Mouse (Mus musculus) limb, embryonic 15.5 days (tissue): ENCODE data around the gene Thoc5. TPM values are rescaled to one million over a fixed set of nuclear protein-coding genes. Genes with fewer than 3 reads are reported as not detected.
A peak's percentile ranks its signal among the peaks of the same experiment; 100 is the strongest.

Experiments
- ATAC-seq: fragments of 200-750 bp; cut with Nextera tagmentation; 2 replicates; pipeline ENCODE4 v1.8.0; 2017; ENCODE audit warnings: low read depth, moderate TSS enrichment; ENCODE audit not compliant: insufficient number of reproducible peaks, low FRiP score, low TSS enrichment
- H3K27ac ChIP-seq: fragments of 300-500 bp; sonication (generic); 2 replicates; pipeline ENCODE4 v1.5.1; 2015; ENCODE audit warnings: moderate library complexity, mild to moderate bottlenecking, inconsistent platforms
- H3K27me3 ChIP-seq: fragments of 300-500 bp; sonication (generic); 2 replicates; pipeline ENCODE4 v1.6.1; 2015; ENCODE audit warnings: inconsistent platforms
- H3K36me3 ChIP-seq: fragments of 300-500 bp; sonication (generic); 2 replicates; pipeline ENCODE4 v1.6.1; 2015; ENCODE audit warnings: inconsistent platforms
- H3K4me1 ChIP-seq: fragments of 300-500 bp; sonication (generic); 2 replicates; pipeline ENCODE4 v1.6.1; 2015; ENCODE audit warnings: inconsistent platforms
- H3K4me2 ChIP-seq: fragments of 300-500 bp; sonication (generic); 2 replicates; pipeline ENCODE4 v1.6.1; 2015; ENCODE audit warnings: mild to moderate bottlenecking, inconsistent platforms
- H3K4me3 ChIP-seq: fragments of 300-500 bp; sonication (generic); 2 replicates; pipeline ENCODE4 v1.5.1; 2015; ENCODE audit warnings: mild to moderate bottlenecking, inconsistent platforms
- H3K9ac ChIP-seq: fragments of 300-500 bp; sonication (generic); 2 replicates; pipeline ENCODE4 v1.6.1; 2015; ENCODE audit warnings: inconsistent platforms
- H3K9me3 ChIP-seq: fragments of 300-500 bp; sonication (generic); 2 replicates; pipeline ENCODE4 v1.6.1; 2016; ENCODE audit warnings: inconsistent platforms
- WGBS: fragments of 180-500 bp; shearing (Covaris S2); methylation state at CpG from one replicate; pipeline ENCODE4 v1.1.7; 2015; 5-methylcytosine and 5-hydroxymethylcytosine counted together
- polyA plus RNA-seq: library from polyadenylated mRNA; unstranded; fragments of >200 nt; fragmentation: Nextera tagmentation; extraction: Ambion mirVana; gene quantifications from 2 replicates; pipeline ENCODE4 v1.2.1, GENCODE M21; 2015

The Thoc5 gene
- polyA plus RNA-seq, 1 experiment from 2014 or later: 28.8 TPM

DNA sequence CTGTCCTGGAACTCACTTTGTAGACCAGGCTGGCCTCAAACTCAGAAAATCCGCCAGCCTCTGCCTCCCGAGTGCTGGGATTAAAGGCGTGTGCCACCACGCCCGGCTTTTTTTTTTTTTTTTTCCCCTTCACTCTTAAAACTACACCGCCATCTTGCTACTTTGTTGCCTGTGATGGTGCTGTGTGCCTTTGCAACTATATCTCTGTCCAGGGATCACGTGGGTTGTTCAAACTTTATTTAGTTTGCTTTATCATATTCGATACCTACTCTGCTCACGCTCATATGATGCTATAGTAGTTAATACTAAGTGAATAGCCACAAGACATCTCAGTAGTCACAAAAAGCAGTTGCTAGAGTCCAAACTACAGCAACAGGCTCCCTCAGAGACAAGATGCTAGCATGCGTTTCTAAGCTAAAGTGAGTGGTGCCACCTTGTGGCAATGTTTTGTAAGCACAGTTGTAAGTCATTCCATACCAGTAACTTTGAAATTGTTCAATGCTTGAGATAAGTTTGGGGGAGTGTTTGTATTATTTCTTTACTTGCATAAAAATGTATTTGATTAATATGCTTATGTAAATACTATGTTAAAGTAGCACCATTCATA is 29.4 kb upstream of the Thoc5 start:
- Histone ChIP-seq H3K4me3 (no peak overlapping the region), H3K4me2 (no peak overlapping the region), H3K9ac (no peak overlapping the region), H3K27ac (no peak overlapping the region), H3K27me3 (no peaks in the 10 kb centered on the region), H3K36me3 (no peaks in the 10 kb centered on the region), H3K4me1 (peaks cover 15% of the 10 kb centered on the region), H3K9me3 (no peaks in the 10 kb centered on the region)
- no peak for ATAC-seq
- 34% methylated on average over 10 of the region's 10 CpGs for WGBS

DNA sequence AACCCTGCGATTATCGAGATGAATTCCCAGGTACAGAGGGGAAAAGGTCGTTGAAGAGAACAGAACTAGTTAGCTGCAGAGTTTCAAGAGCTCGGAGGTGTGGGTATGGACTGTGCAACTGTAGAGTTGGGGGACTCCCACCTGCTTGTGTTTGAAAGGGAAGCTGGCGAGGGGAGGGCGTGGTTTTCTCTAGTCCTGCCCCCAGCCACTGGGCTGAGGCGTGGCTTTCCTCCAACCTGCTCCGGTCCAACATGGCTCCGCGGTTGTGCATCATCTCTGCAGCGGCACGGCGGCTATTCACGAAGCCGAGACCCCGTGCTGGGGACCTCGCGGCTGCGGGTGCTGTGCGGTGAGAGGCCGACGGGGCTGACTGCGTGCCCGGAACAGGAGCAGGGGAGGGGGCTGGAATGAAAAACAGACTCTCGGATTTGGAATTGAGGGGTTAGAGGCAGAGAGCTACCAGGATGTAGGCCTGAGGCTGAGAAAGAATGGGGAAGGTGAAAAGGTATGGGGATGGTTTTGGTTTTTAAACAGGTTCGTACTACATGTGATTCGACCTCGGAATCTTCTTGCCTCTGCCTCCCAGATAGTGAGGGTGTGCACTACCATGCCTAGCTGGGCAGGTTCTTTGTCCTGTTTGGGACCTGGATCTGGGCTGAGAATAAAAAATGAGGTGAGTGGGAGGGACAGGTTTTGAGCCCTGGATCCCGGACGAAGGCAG is 21.2 kb upstream of the Thoc5 start, which contains the start of gene Nipsnap1:
TSS of gene Nipsnap1 (plus strand) at position 197 of the 721 bp plus-strand sequence.
- Histone ChIP-seq H3K4me1 (peaks cover 14% of the 10 kb centered on the region), H3K27me3 (no peaks in the 10 kb centered on the region), H3K9ac (peak within 1 kb of the TSS; percentile 57), H3K9me3 (no peaks in the 10 kb centered on the region), H3K4me3 (peak within 1 kb of the TSS; percentile 71), H3K4me2 (peak within 1 kb of the TSS; percentile 77), H3K27ac (peak within 1 kb of the TSS; percentile 70), H3K36me3 (0 out of 2 replicates have a peak, but pooled peaks cover 3% of the 10 kb centered on the region)
- under 1% methylated on average over 30 of the region's 30 CpGs for WGBS
- peak; percentile 87 for ATAC-seq

DNA sequence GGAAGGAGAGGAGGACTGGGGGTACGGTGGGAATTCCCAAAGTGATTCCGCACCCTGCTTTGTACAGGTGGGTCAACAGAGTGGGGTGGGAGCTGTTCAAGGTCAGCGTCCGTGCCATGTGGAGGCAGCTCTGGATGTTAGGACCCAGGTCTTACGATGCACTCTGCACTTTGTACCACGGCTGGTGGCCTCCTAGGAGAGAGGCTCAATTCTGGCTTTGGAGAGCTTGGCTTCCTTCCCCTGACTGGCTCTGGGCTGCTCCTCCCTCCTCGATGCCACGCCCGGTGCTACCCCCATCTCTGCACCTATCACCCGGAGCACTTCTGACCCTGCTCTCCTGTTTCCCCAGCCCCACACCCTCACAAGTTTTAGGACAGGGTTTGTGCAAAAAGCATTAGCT is 20.6 kb upstream of the Thoc5 start:
- ATAC-seq: no peak
- Histone ChIP-seq H3K4me1 (peaks cover 14% of the 10 kb centered on the region), H3K27me3 (no peaks in the 10 kb centered on the region), H3K27ac (no peak overlapping the region), H3K9me3 (no peaks in the 10 kb centered on the region), H3K4me2 (peak overlapping the region; percentile 77), H3K9ac (peak overlapping the region; percentile 57), H3K4me3 (peak overlapping the region; percentile 71), H3K36me3 (0 out of 2 replicates have a peak, but pooled peaks cover 3% of the 10 kb centered on the region)
- WGBS: 3% methylated on average over 10 of the region's 10 CpGs

DNA sequence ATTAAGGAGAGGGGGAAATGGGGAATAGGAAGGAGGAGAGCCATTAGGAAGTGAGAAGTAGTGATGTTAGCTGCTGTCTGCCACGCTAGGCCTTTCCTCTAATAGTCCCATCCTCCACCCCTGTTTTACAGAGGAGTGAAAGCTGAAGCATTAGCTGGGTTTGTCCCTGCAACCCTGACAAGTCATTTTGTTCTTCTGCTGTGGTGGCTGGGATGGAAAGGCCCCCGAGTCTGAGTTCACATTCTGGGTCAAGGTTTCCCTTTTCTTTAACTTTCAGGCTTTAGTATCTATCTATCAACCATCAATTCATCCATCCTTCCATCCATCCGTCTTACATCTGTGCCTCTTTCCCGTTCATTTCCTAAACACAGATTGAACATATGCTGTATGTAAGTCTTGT is 14.0 kb upstream of the Thoc5 start:
- no peaks in the 10 kb centered on the region; the same call in 1 of the 2 replicates for H3K4me1 ChIP-seq
- H3K4me2 ChIP-seq: no peak overlapping the region
- ATAC-seq: no peak
- H3K36me3 ChIP-seq: peaks cover 19% of the 10 kb centered on the region
- H3K4me3 ChIP-seq: no peak overlapping the region
- 79% methylated on average over 4 of the region's 4 CpGs for WGBS
- H3K27ac ChIP-seq: no peak overlapping the region
- H3K27me3 ChIP-seq: no peaks in the 10 kb centered on the region
- no peaks in the 10 kb centered on the region for H3K9me3 ChIP-seq
- no peak overlapping the region for H3K9ac ChIP-seq

DNA sequence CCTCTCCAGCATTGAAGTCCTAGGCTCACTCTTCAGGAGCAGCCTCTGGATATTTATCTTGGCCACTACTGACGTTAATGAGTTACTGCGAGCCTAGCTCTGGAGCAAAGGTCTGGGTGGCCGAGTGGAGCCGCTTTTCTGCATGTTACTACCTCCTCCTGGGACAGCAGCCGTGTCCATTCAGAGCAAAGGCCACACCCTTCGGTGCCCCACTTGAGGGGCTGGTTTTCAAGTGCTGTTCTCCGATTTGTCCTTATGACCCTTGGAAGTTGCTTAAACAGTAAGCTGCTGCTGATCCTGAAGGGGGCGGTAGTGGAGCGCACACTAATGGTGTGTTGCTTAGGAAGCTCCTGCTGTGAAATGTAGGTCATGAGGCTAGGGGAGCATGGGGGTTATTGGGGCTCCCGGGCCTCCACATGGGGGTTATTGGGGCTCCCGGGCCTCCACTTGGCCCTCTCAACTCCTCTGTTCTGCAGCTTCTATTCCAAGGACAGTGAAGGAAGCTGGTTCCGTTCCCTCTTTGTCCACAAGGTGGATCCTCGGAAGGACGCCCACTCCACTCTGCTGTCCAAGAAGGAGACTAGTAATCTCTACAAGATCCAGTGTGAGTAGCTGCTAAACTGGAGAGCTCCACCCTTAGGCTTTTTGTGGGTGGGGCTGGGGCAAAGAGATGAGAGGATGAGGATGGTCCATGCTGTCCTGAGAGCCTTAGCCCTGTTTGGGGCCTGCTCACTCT is 12.1 kb upstream of the Thoc5 start:
- 56% methylated on average over 14 of the region's 14 CpGs for WGBS
- no peaks in the 10 kb centered on the region for H3K9me3 ChIP-seq
- no peak overlapping the region for H3K27ac ChIP-seq
- H3K27me3 ChIP-seq: no peaks in the 10 kb centered on the region
- no peaks in the 10 kb centered on the region; the same call in 1 of the 2 replicates for H3K4me1 ChIP-seq
- no peak overlapping the region for H3K9ac ChIP-seq
- H3K4me2 ChIP-seq: no peak overlapping the region
- ATAC-seq: no peak
- H3K36me3 ChIP-seq: peaks cover 23% of the 10 kb centered on the region
- H3K4me3 ChIP-seq: no peak overlapping the region

DNA sequence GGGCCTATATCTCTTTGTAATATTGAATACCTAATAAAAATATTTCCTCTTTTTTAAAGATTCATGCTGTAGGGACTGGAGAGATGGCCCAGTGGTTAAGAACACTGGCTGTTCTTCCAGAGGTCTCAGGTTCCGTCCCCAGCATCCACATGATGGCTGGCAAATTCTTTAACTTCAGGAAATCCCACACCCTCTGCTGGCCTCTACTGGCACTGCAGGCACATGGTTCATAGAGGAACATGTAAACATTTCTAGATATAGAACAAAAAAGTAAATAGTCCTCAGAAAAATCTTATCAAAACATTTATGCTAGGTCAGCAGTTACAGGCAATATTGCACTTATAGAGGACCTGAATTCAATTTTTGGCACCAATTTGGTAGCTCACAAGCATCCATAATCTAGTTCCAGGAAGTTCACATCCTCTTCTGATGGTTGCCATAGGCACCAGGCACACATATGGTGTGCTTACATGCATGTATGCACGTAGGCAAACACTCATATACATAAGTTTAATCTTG is 9.7 kb upstream of the Thoc5 start:
- H3K4me3 ChIP-seq: no peak overlapping the region
- H3K4me2 ChIP-seq: no peak overlapping the region
- no peaks in the 10 kb centered on the region for H3K27me3 ChIP-seq
- no peak for ATAC-seq
- WGBS: 62% methylated on average over 2 of the region's 2 CpGs
- H3K9ac ChIP-seq: no peak overlapping the region
- peaks cover 44% of the 10 kb centered on the region for H3K36me3 ChIP-seq
- H3K9me3 ChIP-seq: no peaks in the 10 kb centered on the region
- no peak overlapping the region for H3K27ac ChIP-seq
- H3K4me1 ChIP-seq: no peaks in the 10 kb centered on the region; the same call in 1 of the 2 replicates

DNA sequence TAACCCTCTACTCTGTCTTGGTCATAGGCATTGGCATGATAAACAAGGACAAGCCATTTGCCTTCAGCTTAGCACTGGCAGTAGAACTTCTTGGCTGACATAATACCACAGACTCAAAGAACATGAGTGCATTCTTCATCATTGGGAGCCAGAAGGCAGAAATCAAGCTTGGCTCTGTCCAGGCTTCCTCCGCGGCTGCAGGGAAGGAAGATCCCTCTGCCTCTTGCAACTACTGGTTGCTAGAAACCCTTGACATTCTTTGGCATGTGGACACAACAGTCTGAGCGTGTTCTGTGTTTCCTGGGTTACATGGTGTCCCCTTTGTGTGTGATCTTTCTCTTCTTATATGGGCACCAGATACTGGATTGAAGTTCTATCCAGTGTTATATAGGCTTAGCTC is 8.1 kb upstream of the Thoc5 start:
- no peak for ATAC-seq
- no peak overlapping the region for H3K27ac ChIP-seq
- WGBS: 94% methylated on average over 3 of the region's 3 CpGs
- no peak overlapping the region for H3K4me2 ChIP-seq
- H3K4me1 ChIP-seq: no peaks in the 10 kb centered on the region; the same call in 1 of the 2 replicates
- H3K9me3 ChIP-seq: no peaks in the 10 kb centered on the region
- no peaks in the 10 kb centered on the region for H3K27me3 ChIP-seq
- peaks cover 56% of the 10 kb centered on the region for H3K36me3 ChIP-seq
- H3K4me3 ChIP-seq: no peak overlapping the region
- no peak overlapping the region for H3K9ac ChIP-seq

DNA sequence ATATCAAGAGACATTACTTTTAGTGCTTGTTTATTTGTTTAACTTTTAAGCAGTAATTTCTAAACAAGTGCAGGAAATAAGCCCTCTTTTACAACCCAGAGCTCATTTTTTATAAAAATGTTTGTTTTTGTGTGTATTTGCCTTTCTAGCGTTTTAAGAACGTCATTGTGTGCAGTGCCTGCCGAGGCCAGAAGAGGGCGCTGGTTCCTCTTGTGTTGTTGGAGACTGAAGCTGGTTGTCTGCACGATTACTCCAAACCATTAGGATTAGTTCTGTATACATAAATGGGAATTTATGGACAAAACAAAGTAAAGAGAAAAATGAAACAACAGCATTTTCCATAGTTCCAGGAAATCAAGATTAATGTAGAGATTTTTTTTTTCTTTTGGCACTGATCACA is 5.3 kb downstream of the Thoc5 start:
- Histone ChIP-seq H3K36me3 (peaks cover 48% of the 10 kb centered on the region), H3K9ac (no peak overlapping the region), H3K4me1 (peaks cover 5% of the 10 kb centered on the region), H3K27ac (no peak overlapping the region), H3K4me3 (no peak overlapping the region), H3K9me3 (no peaks in the 10 kb centered on the region), H3K27me3 (no peaks in the 10 kb centered on the region), H3K4me2 (no peak overlapping the region)
- no peak for ATAC-seq
- 71% methylated on average over 5 of the region's 5 CpGs for WGBS

DNA sequence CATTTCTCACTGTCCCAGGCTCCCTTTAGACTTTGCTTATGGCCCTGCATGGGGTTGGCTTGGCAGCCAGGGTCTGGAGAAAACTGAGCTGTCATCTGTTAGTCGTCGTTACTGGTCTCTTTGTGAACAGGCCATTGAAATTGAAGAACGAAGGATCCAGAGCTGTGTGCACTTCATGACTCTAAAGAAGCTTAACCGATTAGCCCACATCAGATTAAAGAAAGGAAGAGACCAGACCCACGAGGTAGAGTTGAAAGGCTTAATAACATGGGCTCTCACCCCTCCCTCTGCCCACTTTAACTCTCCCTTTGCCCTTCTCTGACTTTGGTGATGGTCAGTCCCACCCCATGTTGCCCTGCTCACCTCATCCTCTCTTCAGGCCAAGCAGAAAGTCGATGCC is 6.8 kb downstream of the Thoc5 start:
- H3K27ac ChIP-seq: no peak overlapping the region
- no peak overlapping the region for H3K4me2 ChIP-seq
- no peak overlapping the region for H3K4me3 ChIP-seq
- no peaks in the 10 kb centered on the region for H3K4me1 ChIP-seq
- no peaks in the 10 kb centered on the region for H3K27me3 ChIP-seq
- H3K9me3 ChIP-seq: no peaks in the 10 kb centered on the region
- no peak overlapping the region for H3K9ac ChIP-seq
- H3K36me3 ChIP-seq: peaks cover 59% of the 10 kb centered on the region
- WGBS: 89% methylated on average over 6 of the region's 6 CpGs
- ATAC-seq: no peak

DNA sequence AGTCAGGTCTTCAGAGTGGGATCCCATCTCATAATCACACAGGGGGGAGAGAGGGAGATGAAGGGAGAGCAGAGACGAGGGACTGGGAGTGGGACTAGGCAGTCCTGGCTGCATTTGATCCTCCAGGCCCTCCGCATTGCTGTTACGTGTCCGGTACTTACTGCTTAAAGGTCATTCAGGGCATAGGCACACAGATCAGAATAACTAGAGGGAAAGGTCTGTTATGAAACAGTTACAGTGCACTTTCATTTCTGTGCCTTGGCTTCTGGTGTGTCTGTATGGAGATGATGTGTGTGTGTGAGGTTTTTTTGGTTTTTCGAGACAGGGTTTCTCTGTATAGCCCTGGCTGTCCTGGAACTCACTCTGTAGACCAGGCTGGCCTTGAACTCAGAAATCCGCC is 11.1 kb downstream of the Thoc5 start:
- Histone ChIP-seq H3K9ac (no peak overlapping the region), H3K36me3 (peaks cover 67% of the 10 kb centered on the region), H3K4me1 (no peaks in the 10 kb centered on the region), H3K4me2 (no peak overlapping the region), H3K27ac (no peak overlapping the region), H3K9me3 (no peaks in the 10 kb centered on the region), H3K27me3 (no peaks in the 10 kb centered on the region), H3K4me3 (no peak overlapping the region)
- 92% methylated on average over 6 of the region's 6 CpGs for WGBS
- ATAC-seq: no peak

DNA sequence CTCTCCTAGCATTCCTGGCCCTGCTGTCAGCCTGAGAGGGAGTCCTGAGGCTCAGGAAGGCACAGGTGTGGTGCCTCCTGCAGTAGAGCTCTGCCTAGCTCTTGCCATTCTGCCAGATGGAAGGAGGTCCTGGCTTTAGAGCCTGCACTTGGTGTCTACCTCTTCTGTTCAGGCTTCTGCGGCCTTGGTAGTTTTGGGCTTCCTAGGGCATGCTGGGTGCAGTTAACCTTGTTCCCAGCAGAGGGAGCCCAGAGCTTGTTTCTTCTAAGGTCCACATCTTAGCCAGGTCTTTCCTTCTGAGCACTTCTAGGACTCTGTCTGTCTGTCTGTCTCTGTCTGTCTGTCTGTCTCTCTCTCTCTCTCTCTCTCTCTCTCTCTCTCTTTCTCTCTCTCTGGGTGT is 20.9 kb downstream of the Thoc5 start:
- Histone ChIP-seq H3K4me1 (no peaks in the 10 kb centered on the region), H3K36me3 (peaks cover 81% of the 10 kb centered on the region), H3K4me2 (no peak overlapping the region), H3K27ac (no peak overlapping the region), H3K9ac (no peak overlapping the region), H3K9me3 (no peaks in the 10 kb centered on the region), H3K4me3 (no peak overlapping the region), H3K27me3 (no peaks in the 10 kb centered on the region)
- 35% methylated on average over 1 of the region's 1 CpGs for WGBS
- no peak for ATAC-seq

DNA sequence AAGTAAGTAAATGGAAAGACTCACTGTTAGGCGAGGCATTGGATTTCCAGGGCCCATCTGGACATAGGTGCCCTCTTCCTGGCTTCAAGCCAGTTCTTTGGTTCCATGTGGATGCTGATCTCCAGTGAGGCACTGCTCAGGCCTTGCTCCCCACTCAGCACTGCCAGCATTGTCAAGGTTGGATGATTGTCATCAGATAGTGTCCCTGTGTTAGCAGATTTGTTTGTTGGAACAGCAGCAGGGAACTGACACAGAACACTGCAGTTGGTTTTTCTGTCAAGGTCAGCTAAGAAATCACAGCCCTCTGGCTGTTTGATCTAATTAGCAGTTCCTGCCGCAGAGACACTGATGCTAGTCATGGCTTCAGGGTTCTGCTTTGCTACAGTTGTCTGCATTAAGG is 26.2 kb downstream of the Thoc5 start:
- Histone ChIP-seq H3K9ac (no peak overlapping the region), H3K4me1 (no peaks in the 10 kb centered on the region), H3K4me3 (no peak overlapping the region), H3K9me3 (no peaks in the 10 kb centered on the region), H3K36me3 (peaks cover 82% of the 10 kb centered on the region), H3K4me2 (no peak overlapping the region), H3K27ac (no peak overlapping the region), H3K27me3 (no peaks in the 10 kb centered on the region)
- ATAC-seq: no peak
- 78% methylated on average over 2 of the region's 2 CpGs for WGBS
